Mouse (Mus musculus) ES-E14 (cell line): ENCODE data around the gene Lama4.

Experiments used
- CHD2 ChIP-seq: IDR thresholded peaks from 2 replicates; pipeline ENCODE4 v1.6.1; 2014; ENCODE audit warnings: mild to moderate bottlenecking, low read depth, low read length, inconsistent platforms
- ZC3H11A ChIP-seq: IDR thresholded peaks from 2 replicates; pipeline ENCODE4 v1.6.1; 2012; ENCODE audit warnings: low read depth, mild to moderate bottlenecking, inconsistent platforms, low read length, borderline replicate concordance

- TF ChIP-seq CHD2 (no peak), ZC3H11A (no peak)
Measured at GRCm38 (mm10) chr10:38916027-38916617, 49.2 kb upstream of the Lama4 start.
